Mouse (Mus musculus): ENCODE results near the gene Izumo1.

- TF ChIP-seq POLR2A (IDR thresholded peaks at IDR 0.05; ENCODE audit: insufficient read depth, low read length) = no peak
- no peak for TF ChIP-seq CTCF (IDR thresholded peaks at IDR 0.05; ENCODE audit: low read depth, low read length)
These were observed 24.1 kb upstream of the Izumo1 start for GRCm38 (mm10) chr7:45597527-45597926.

Measured in ES-Bruce4 (cell line).